ENCODE assay signal across 7 mouse cellular contexts in genomic region chrX:20658026-20658652, GRCm38 (mm10). TPM values are rescaled to one million over a fixed set of nuclear protein-coding genes. Genes with fewer than 3 reads are reported as not detected.
A peak's percentile ranks its signal among the peaks of the same experiment; 100 is the strongest.
DNase-seq lines count a peak whose midpoint lies in the region; ATAC-seq lines count a peak whose summit lies in the region.

Uba1 (plus strand) TSS chrX:20658326.

- peak; percentile 88 for ATAC-seq in inflammation-experienced regulatory T-cells, adult 6 months
- peak; percentile 85 for ATAC-seq in megakaryocyte-erythroid progenitor cell, adult 5-6 weeks (replicated peaks; ENCODE audit: low FRiP score, low TSS enrichment, poor library complexity, severe bottlenecking)

- peak; percentile 74 to 88 for DNase-seq in adrenal gland, adult (ENCODE audit: inconsistent age in 2 of 2, low spot score in 1 of 2)
- DNase-seq in embryo, embryonic 10 days (ENCODE audit: low spot score), result peak; percentile 89
- DNase-seq in gastrocnemius, postnatal 14 days, result peak; percentile 69
- DNase-seq in left cerebral cortex, postnatal 10 days (ENCODE audit: extremely low spot score in 1 of 2, low spot score in 2 of 2), result peak; percentile 79 to 87
- DNase-seq in right cerebral cortex, postnatal 25 days, result peak; percentile 79

- intact Hi-C loops in gastrocnemius, postnatal 14 days (cut with DNase I; ENCODE audit: low total_unique reads), result no loop called here
- intact Hi-C loops in left cerebral cortex, postnatal 10 days (cut with DNase I), result no loop called here

RNA-seq across cellular contexts. Expression of gene Uba1, which starts in this region (rescaled TPM):
- total RNA-seq in gastrocnemius, postnatal 14 days (2021), result 100 to 1,000 TPM; 154 to 161 TPM
- polyA plus RNA-seq in inflammation-experienced regulatory T-cells, adult 6 months (2017; shearing (Covaris generic)), result 100 to 1,000 TPM; 106 to 132 (median 118) TPM
- 100 to 1,000 TPM; 441 to 479 TPM for total RNA-seq in left cerebral cortex, postnatal 10 days (2021)
- 241 and 270 TPM in 2 replicates for total RNA-seq in megakaryocyte-erythroid progenitor cell, adult 5-6 weeks (2014; fragmentation: Nextera tagmentation)
- total RNA-seq in megakaryocyte-erythroid progenitor cell, adult 5-6 weeks (2017), result 172 and 234 TPM in 2 replicates

Comparison
In these comparisons a context has a peak if more than half of its experiments do, and no peak if none do; other contexts are left out.
1. Peak in every context shown above with its lines: DNase-seq and ATAC-seq.